Mouse (Mus musculus) testis, adult 2 months (tissue): Measurements from ENCODE around the gene Gm32802.
"Not testable (repeated sequence)": the region's sequence is repeated elsewhere in the genome, so short reads cannot be mapped to it uniquely, and the experiment has no call there.

ENCODE experiments used
- CTCF ChIP-seq: fragments of 200-500 bp; IDR thresholded peaks from 2 replicates; pipeline ENCODE4 v1.5.1; 2012; ENCODE audit warnings: low read depth, mild to moderate bottlenecking, inconsistent platforms, low read length, moderate library complexity; ENCODE audit not compliant: control insufficient read depth, insufficient read depth, insufficient replicate concordance
- POLR2A ChIP-seq: fragments of 200-500 bp; IDR thresholded peaks from 2 replicates; pipeline ENCODE4 v1.6.1; 2012; ENCODE audit warnings: low read depth, mild to moderate bottlenecking, inconsistent platforms, low read length, moderate library complexity; ENCODE audit not compliant: control insufficient read depth

DNA sequence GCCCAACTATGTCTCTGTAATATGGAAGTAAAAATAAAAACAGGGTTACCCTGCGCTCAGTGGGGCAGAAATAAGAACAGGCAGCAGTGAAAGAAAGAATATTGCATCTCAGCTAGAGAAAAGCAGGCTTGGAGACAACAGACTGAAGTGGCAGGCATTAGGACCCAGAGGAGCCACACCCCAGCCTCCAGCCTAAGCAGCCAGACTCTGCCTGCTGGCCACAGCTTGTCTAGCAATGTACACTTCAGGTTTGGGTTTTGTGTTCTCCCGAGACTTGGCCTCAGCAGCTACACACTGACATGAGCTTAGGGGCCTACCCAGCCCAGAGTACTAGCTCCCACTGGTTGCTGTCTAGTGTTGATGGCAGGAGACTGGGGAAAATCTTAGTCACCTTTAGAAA lies 43.6 kb downstream of the Gm32802 start:
- TF ChIP-seq POLR2A, CTCF: not testable (repeated sequence)
